Mouse (Mus musculus) embryonic facial prominence, embryonic 15.5 days (tissue): ENCODE measurements around the gene Col9a1. TPM values are rescaled to one million over a fixed set of nuclear protein-coding genes. Genes with fewer than 3 reads are reported as not detected.
A peak's percentile ranks its signal among the peaks of the same experiment; 100 is the strongest.

Experiments used
- ATAC-seq: fragments of 200-750 bp; cut with Nextera tagmentation; 2 replicates; pipeline ENCODE4 v1.8.0; 2017; ENCODE audit warnings: low read depth, moderate TSS enrichment; ENCODE audit not compliant: insufficient number of reproducible peaks, low FRiP score, low TSS enrichment
- H3K27ac ChIP-seq: fragments of 300-500 bp; sonication (generic); replicated peaks from 2 replicates; pipeline ENCODE4 v1.5.1; 2015; ENCODE audit warnings: mild to moderate bottlenecking, inconsistent platforms
- H3K27me3 ChIP-seq: fragments of 300-500 bp; sonication (generic); 2 replicates; pipeline ENCODE4 v1.6.1; 2015; ENCODE audit warnings: inconsistent platforms
- H3K36me3 ChIP-seq: fragments of 300-500 bp; sonication (generic); 2 replicates; pipeline ENCODE4 v1.6.1; 2015; ENCODE audit warnings: mild to moderate bottlenecking, inconsistent platforms
- H3K4me1 ChIP-seq: fragments of 300-500 bp; sonication (generic); 2 replicates; pipeline ENCODE4 v1.6.1; 2015; ENCODE audit warnings: inconsistent platforms
- H3K4me2 ChIP-seq: fragments of 300-500 bp; sonication (generic); replicated peaks from 2 replicates; pipeline ENCODE4 v1.6.1; 2015; ENCODE audit warnings: mild to moderate bottlenecking, inconsistent platforms
- H3K4me3 ChIP-seq: fragments of 300-500 bp; sonication (generic); replicated peaks from 2 replicates; pipeline ENCODE4 v1.5.1; 2015; ENCODE audit warnings: mild to moderate bottlenecking, inconsistent platforms
- H3K9ac ChIP-seq: fragments of 300-500 bp; sonication (generic); 2 replicates; pipeline ENCODE4 v1.6.1; 2015; ENCODE audit warnings: inconsistent platforms
- H3K9me3 ChIP-seq: fragments of 300-500 bp; sonication (generic); replicated peaks from 2 replicates; pipeline ENCODE4 v1.6.1; 2016; ENCODE audit warnings: inconsistent platforms
- WGBS: fragments of 180-500 bp; shearing (Covaris S2); methylation state at CpG from one replicate; pipeline ENCODE4 v1.1.7; 2015; 5-methylcytosine and 5-hydroxymethylcytosine counted together
- polyA plus RNA-seq: library from polyadenylated mRNA; unstranded; fragments of >200 nt; fragmentation: Nextera tagmentation; extraction: Ambion mirVana; gene quantifications from 2 replicates; pipeline ENCODE4 v1.2.1, GENCODE M21; 2015

The Col9a1 gene
- polyA plus RNA-seq, result 55.2 and 86.5 TPM in 2 replicates

DNA sequence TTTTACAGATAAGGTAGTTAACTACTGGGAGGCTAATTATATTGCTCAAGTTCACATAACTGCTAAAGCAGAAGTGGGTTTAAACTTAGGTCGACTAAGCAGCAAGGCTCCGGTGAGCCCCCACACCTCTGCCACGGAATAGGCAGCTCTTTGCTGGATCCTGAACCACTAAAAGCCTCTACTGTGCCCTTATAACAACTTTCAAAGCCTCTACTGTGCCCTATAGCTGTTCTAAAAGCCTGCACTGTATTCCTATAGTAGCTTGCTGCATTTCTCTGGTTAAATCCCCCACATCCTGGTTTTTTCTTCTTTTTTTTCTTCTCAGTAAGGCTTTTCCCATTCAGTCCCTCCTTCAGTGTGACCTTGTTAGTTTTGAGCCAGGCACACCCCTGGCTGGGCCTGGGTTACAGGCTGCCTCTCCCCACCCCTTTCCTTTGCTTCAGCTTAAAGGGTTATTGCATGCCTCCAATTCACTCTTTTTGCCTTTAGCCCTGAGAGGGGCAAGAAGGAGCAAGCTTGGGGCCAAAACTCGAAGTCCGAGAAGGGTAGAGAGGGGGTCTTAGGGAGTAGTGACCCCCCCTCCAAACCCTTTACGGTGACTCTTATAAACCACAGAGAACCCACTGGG lies at the start of gene Col9a1:
Gene Col9a1 (plus strand): TSS at position 387 of the 628 bp plus-strand sequence.
- H3K9me3 ChIP-seq, result no peaks in the 10 kb centered on the region
- H3K27me3 ChIP-seq, result no peaks in the 10 kb centered on the region
- 0 out of 2 replicates have a peak, but pooled peaks have one; percentile 47 for ATAC-seq
- 74% methylated on average over 6 of the region's 6 CpGs for WGBS
- no peak within 1 kb of the TSS for H3K9ac ChIP-seq
- no peak within 1 kb of the TSS for H3K27ac ChIP-seq
- H3K4me1 ChIP-seq, result no peaks in the 10 kb centered on the region
- H3K36me3 ChIP-seq, result no peaks in the 10 kb centered on the region
- 0 out of 2 replicates have a peak within 1 kb of the TSS, but pooled peaks have one; percentile 4 for H3K4me3 ChIP-seq
- no peak within 1 kb of the TSS for H3K4me2 ChIP-seq

DNA sequence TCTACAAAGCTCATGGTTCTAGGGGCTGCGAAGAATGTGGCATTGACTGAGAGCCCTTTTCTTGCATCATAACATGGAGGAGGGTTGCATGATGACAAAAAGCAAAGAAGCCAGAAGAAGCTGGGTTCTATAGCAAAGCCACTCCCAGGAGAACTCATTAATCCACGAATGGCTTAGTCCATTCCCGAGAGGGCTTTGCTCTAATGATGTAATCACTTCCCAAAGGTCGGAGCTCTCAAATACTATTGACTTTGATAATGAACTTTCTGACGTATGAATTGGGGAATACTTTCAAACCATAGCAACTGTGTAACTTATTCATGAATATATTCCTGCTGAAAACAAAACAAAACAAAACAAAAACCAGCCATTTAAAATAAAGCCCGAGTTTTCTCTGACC lies 49.5 kb upstream of the Col9a1 start:
- 58% methylated on average over 6 of the region's 6 CpGs for WGBS
- Histone ChIP-seq H3K4me1 (no peaks in the 10 kb centered on the region), H3K4me3 (no peak overlapping the region), H3K4me2 (no peak overlapping the region), H3K9me3 (no peaks in the 10 kb centered on the region), H3K9ac (no peak overlapping the region), H3K36me3 (no peaks in the 10 kb centered on the region), H3K27ac (no peak overlapping the region), H3K27me3 (no peaks in the 10 kb centered on the region)
- no peak for ATAC-seq

DNA sequence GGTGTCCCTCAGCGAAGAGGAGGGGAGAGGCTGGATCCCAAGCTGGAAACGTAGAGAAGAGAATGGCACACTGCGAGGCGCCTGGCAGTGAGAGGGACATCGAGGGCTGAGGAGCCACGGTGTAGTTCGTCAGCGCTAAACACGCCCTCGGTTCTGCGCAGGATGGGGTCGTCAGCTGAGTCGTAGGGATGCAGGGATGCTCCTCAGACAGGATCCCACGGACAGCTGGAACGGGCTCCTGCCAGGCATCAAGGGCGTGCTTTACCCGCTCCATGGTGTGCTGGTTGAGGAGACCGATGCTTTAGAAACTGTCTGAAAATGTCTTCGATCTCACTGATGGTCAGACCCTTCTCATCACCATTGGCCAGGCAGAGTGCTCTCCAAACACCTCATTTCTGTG lies 43.6 kb upstream of the Col9a1 start:
- H3K4me2 ChIP-seq, result no peak overlapping the region
- H3K27me3 ChIP-seq, result no peaks in the 10 kb centered on the region
- H3K9me3 ChIP-seq, result no peaks in the 10 kb centered on the region
- no peaks in the 10 kb centered on the region for H3K36me3 ChIP-seq
- ATAC-seq, result no peak
- no peaks in the 10 kb centered on the region for H3K4me1 ChIP-seq
- no peak overlapping the region for H3K9ac ChIP-seq
- WGBS, result 44% methylated on average over 19 of the region's 19 CpGs
- no peak overlapping the region for H3K4me3 ChIP-seq
- no peak overlapping the region for H3K27ac ChIP-seq

DNA sequence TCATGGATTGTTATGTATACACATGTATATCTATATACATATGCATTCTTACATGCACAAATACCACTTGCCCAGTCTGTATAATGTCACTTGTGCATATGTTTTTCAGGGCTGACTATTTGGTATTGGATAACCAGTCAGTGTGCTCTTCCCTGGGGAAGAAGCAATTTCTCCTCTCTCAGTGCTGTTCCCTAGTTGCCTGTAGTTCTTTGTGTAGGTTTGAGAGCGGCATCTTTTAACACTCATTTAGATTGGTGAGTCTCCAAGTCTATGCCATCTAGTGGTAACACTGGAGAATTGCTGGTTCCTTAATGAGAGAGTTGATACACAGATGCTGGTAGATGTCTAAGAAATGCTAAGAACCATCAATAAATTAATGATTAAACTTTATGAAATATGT lies 42.6 kb upstream of the Col9a1 start:
- Histone ChIP-seq H3K4me1 (no peaks in the 10 kb centered on the region), H3K4me3 (no peak overlapping the region), H3K36me3 (no peaks in the 10 kb centered on the region), H3K4me2 (no peak overlapping the region), H3K27ac (no peak overlapping the region), H3K9me3 (no peaks in the 10 kb centered on the region), H3K9ac (no peak overlapping the region), H3K27me3 (no peaks in the 10 kb centered on the region)
- ATAC-seq, result no peak
- 0% methylated on average over 1 of the region's 1 CpGs for WGBS

DNA sequence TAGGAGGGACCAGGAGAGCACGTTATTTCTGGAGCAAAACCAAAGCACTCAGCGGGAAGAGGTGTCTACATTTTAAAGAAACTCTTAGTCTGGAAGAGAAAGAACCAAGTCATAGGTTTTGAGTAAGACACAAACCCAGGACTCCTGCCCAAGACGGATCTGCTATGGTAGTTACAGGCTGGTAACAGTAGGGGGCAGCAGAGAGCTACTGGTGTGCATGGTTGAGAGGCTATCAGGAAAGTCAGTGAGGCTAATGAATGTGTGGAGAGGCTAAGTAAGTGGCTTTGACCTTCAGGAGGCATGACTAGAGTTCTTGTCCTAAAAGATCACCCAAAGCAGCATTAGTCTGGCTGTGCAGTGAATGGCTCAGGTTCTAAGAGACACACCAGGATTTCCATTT lies 40.3 kb upstream of the Col9a1 start:
- Histone ChIP-seq H3K4me3 (no peak overlapping the region), H3K4me2 (no peak overlapping the region), H3K9ac (no peak overlapping the region), H3K36me3 (no peaks in the 10 kb centered on the region), H3K9me3 (no peaks in the 10 kb centered on the region), H3K27ac (no peak overlapping the region), H3K4me1 (no peaks in the 10 kb centered on the region), H3K27me3 (no peaks in the 10 kb centered on the region)
- ATAC-seq, result no peak
- WGBS, result 10% methylated on average over 3 of the region's 3 CpGs

DNA sequence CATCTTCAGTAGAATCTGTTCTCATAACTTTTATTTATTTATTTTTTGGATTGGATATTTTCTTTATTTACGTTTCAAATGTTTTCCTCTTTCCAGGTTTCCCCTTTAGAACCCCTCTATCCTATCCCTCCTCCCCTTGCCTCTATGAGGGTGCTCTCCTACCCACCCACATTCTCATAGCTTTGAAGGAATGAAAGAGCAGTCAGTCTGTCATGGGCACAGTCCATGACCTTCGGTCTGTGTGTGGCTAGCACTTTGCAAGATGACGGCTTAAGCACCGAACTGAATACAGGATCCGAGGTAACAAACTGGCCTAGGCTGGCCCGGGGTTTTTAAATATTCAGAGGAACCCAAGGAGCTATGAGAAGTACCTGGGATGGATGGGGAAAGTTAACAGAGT lies 36.9 kb upstream of the Col9a1 start:
- WGBS, result 81% methylated on average over 6 of the region's 6 CpGs
- Histone ChIP-seq H3K9me3 (no peaks in the 10 kb centered on the region), H3K27ac (no peak overlapping the region), H3K36me3 (no peaks in the 10 kb centered on the region), H3K9ac (no peak overlapping the region), H3K27me3 (no peaks in the 10 kb centered on the region), H3K4me2 (no peak overlapping the region), H3K4me1 (no peaks in the 10 kb centered on the region), H3K4me3 (no peak overlapping the region)
- ATAC-seq, result no peak

DNA sequence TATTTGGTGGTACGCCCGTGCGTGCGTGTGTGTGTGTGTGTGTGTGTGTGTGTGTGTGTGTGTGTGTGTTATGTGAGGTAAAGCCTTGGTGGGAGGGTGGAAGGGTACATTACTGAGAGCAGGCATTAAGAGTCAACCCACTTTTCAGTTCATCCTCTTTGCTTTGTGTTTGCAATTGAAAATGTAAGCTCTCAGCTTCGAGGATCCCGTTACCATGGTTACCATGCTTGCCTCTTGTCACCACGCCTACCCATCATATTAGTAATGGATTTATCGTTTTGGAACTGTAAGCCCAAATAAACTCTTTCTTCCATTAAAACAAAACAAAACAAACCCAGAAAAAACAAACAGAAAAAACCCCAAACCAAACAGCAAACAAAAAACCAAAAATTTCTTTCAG lies 33.9 kb upstream of the Col9a1 start:
- WGBS, result 79% methylated on average over 8 of the region's 8 CpGs
- Histone ChIP-seq H3K4me1 (no peaks in the 10 kb centered on the region), H3K4me3 (no peak overlapping the region), H3K27me3 (no peaks in the 10 kb centered on the region), H3K9me3 (no peaks in the 10 kb centered on the region), H3K4me2 (no peak overlapping the region), H3K36me3 (no peaks in the 10 kb centered on the region), H3K9ac (no peak overlapping the region), H3K27ac (no peak overlapping the region)
- ATAC-seq, result no peak

DNA sequence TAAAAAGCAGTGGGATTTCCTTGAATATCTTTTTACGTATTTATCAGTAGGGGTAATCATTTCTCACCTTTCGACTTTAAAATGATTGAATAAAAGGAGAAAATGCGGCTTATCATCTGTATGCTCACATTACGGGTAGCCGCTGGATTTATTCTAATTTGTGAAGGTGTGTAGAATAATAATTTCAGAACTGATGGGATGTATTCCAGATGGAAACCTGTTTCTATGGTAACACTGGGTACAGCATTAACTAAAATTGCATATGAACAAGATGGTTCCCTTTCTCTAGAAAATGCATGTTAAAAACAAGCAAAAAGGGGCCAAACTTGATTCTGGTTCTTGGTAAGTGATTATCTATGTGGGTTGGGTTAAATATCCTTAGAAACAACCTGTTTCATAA lies 19.7 kb upstream of the Col9a1 start:
- Histone ChIP-seq H3K4me2 (no peak overlapping the region), H3K36me3 (no peaks in the 10 kb centered on the region), H3K9me3 (no peaks in the 10 kb centered on the region), H3K4me3 (no peak overlapping the region), H3K4me1 (no peaks in the 10 kb centered on the region), H3K27ac (no peak overlapping the region), H3K9ac (no peak overlapping the region), H3K27me3 (no peaks in the 10 kb centered on the region)
- ATAC-seq, result no peak
- WGBS, result 93% methylated on average over 5 of the region's 5 CpGs

DNA sequence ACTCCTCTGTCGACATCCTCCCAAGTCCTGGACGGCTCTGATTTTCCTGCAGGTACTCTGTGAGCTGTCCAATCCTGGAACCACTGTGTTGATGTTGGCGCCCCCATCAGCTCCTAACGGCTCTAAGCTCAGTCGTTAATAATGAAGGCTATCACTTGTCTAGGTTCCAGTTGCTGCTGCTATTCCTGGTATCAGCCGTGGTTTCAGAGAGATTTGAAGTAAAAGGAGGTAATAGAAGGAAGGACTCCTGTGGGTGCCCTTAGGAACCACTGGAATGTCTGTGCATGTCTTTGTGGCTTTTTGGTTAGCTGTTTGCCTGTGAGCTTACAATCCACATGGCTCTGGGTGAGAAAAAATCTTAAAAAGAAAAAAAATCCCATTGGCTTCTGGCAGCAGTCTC lies 8.0 kb upstream of the Col9a1 start:
- H3K27me3 ChIP-seq, result no peaks in the 10 kb centered on the region
- no peaks in the 10 kb centered on the region for H3K4me1 ChIP-seq
- no peaks in the 10 kb centered on the region for H3K9me3 ChIP-seq
- no peak overlapping the region for H3K9ac ChIP-seq
- 29% methylated on average over 6 of the region's 6 CpGs for WGBS
- no peak overlapping the region for H3K4me3 ChIP-seq
- no peak overlapping the region for H3K4me2 ChIP-seq
- H3K27ac ChIP-seq, result no peak overlapping the region
- no peak for ATAC-seq
- H3K36me3 ChIP-seq, result no peaks in the 10 kb centered on the region

DNA sequence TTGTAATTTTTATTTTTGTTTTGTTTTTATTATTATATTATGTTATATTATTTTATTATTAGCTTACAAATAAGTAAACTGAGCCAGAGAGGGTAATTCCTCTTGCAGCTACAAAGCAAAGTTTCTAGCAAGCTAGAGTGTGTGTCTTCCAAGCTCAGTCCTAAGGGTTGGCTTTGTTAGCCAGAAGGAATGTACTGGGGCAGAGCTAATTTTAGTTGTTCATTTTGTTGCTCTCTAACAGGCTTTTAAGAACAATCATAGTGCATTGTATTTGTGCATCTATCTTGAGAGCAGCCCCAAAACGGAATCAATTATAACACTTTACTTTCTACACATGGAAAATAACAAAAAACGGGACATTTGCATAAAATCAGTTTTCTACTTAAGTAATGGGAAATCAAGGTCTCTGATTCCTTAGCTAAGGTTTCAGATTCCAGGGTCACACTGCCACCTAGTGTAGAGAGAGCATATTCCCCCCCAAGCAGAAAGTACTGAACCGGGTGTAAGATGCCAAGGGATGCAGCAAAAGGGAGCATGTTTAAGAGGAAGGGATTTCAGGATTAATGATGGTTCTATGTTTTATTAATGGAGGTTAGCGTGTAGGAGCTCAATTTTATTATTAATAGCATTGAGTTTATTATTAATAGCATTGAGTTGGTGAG lies 6.1 kb upstream of the Col9a1 start:
- WGBS, result 2% methylated on average over 4 of the region's 4 CpGs
- no peak overlapping the region for H3K27ac ChIP-seq
- no peak for ATAC-seq

DNA sequence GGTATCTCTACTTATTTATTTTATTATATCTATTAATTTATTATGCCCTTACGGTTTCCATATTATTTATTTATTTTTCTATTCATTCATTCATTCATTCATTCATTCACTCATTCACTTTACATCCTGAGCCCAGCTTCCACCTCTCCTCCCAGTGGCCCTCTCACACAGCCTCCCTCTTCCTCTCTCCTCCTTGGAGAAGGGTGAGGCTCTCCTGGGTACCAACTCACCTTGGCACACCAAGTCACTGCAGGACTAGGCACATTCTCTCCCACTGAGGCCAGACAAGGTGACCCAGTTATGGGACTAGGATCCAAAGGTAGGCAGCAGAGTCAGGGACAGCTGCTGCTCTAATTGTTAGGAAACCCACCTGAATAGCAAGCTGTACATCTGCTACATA lies 5.5 kb upstream of the Col9a1 start:
- no peak overlapping the region for H3K27ac ChIP-seq
- no peaks in the 10 kb centered on the region for H3K27me3 ChIP-seq
- no peak for ATAC-seq
- no peaks in the 10 kb centered on the region for H3K4me1 ChIP-seq
- no peaks in the 10 kb centered on the region for H3K9me3 ChIP-seq
- no peak overlapping the region for H3K4me3 ChIP-seq
- no peak overlapping the region for H3K9ac ChIP-seq
- no peaks in the 10 kb centered on the region for H3K36me3 ChIP-seq
- H3K4me2 ChIP-seq, result no peak overlapping the region
- 62% methylated on average over 1 of the region's 1 CpGs for WGBS

More for the DNA sequence above, 6.1 kb upstream of the Col9a1 start:
- H3K36me3 ChIP-seq, result no peaks in the 10 kb centered on the region
- no peak overlapping the region for H3K4me2 ChIP-seq
- no peaks in the 10 kb centered on the region for H3K4me1 ChIP-seq
- no peak overlapping the region for H3K9ac ChIP-seq
- H3K4me3 ChIP-seq, result no peak overlapping the region
- H3K9me3 ChIP-seq, result no peaks in the 10 kb centered on the region
- H3K27me3 ChIP-seq, result no peaks in the 10 kb centered on the region

DNA sequence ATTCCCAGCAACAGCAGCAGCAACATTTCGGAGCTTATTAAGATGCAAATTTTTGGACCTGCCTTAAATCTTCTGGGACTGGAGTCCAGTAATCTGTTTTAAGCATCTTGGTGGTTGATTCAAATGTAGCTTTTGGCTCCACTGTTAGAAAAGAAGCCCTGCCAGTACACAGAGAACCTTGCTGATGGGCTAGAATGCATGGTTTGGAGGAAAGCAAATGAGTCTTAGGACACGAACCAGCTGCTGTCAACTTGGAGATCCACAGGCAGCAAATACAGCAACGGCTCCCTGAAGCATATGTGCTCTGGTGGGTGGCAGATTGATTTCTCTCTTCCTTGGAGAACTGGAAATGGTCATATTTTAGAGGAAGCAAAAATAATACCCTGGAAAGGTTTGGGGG lies 4.8 kb upstream of the Col9a1 start:
- no peak for ATAC-seq
- Histone ChIP-seq H3K27me3 (no peaks in the 10 kb centered on the region), H3K36me3 (no peaks in the 10 kb centered on the region), H3K27ac (no peak overlapping the region), H3K9ac (no peak overlapping the region), H3K4me1 (no peaks in the 10 kb centered on the region), H3K4me2 (no peak overlapping the region), H3K9me3 (no peaks in the 10 kb centered on the region), H3K4me3 (no peak overlapping the region)
- WGBS, result 56% methylated on average over 3 of the region's 3 CpGs
